In genomic region chr10:80502291-80502690, GRCm38 (mm10) we compare ENCODE assay signal across 21 mouse cellular contexts. TPM values are rescaled to one million over a fixed set of nuclear protein-coding genes. Genes with fewer than 3 reads are reported as not detected.
A peak's percentile ranks its signal among the peaks of the same experiment; 100 is the strongest.
DNase-seq lines count a peak whose midpoint lies in the region; ATAC-seq lines count a peak whose summit lies in the region.
"Had no signal": no experiment of that assay in that cellular context is flagged by ENCODE, and none has a peak within 500 bp of the region (broad histone marks: within the 10 kb centered on the region; RNA-seq: fewer than 3 reads in every experiment).

No protein-coding gene starts in this region.

- no peaks in the 10 kb centered on the region for H3K4me1 ChIP-seq in hindbrain, embryonic 11.5 days (replicated peaks; ENCODE audit: control insufficient read depth, insufficient read depth, low read length)
- no peaks in the 10 kb centered on the region for H3K4me1 ChIP-seq in hindbrain, embryonic 14.5 days (replicated peaks; ENCODE audit: control insufficient read depth, insufficient read depth, low read length)
- no peaks in the 10 kb centered on the region for H3K4me1 ChIP-seq in neural tube, embryonic 15.5 days
- peaks cover 30% of the 10 kb centered on the region for H3K4me1 ChIP-seq in limb, embryonic 10.5 days

- H3K9ac ChIP-seq in hindbrain, embryonic 11.5 days (ENCODE audit: low read depth, low read length), result no peak overlapping the region
- H3K9ac ChIP-seq in hindbrain, embryonic 14.5 days, result no peak overlapping the region
- no peak overlapping the region for H3K9ac ChIP-seq in neural tube, embryonic 15.5 days (replicated peaks)
- H3K9ac ChIP-seq: forebrain, embryonic 15.5 days; heart, embryonic 12.5 days; intestine, embryonic 15.5 days had no signal

- WGBS in hindbrain, embryonic 11.5 days, result 2% methylated on average over 7 of the region's 7 CpGs
- WGBS in hindbrain, embryonic 14.5 days, result under 1% methylated on average over 7 of the region's 7 CpGs
- WGBS in neural tube, embryonic 15.5 days, result 2% methylated on average over 7 of the region's 7 CpGs
- under 1% methylated on average over 7 of the region's 7 CpGs for WGBS in limb, embryonic 10.5 days

- no peak overlapping the region for H3K27ac ChIP-seq in hindbrain, embryonic 11.5 days (ENCODE audit: low read depth, low read length)
- no peak overlapping the region for H3K27ac ChIP-seq in hindbrain, embryonic 14.5 days
- H3K27ac ChIP-seq in neural tube, embryonic 15.5 days (replicated peaks), result no peak overlapping the region
- H3K27ac ChIP-seq in limb, embryonic 10.5 days, result no peak overlapping the region
- H3K27ac ChIP-seq: forebrain, embryonic 15.5 days; hindbrain, embryonic 10.5 days; intestine, embryonic 15.5 days had no signal

- H3K4me2 ChIP-seq in hindbrain, embryonic 11.5 days (replicated peaks; ENCODE audit: low read depth, low read length), result no peak overlapping the region
- no peak overlapping the region for H3K4me2 ChIP-seq in hindbrain, embryonic 14.5 days (replicated peaks)
- H3K4me2 ChIP-seq in neural tube, embryonic 15.5 days, result no peak overlapping the region
- H3K4me2 ChIP-seq: forebrain, embryonic 15.5 days; heart, embryonic 12.5 days; intestine, embryonic 15.5 days had no signal

- no peak for ATAC-seq in hindbrain, embryonic 11.5 days (ENCODE audit: low FRiP score)
- ATAC-seq in hindbrain, embryonic 14.5 days (ENCODE audit: low FRiP score), result no peak
- ATAC-seq in neural tube, embryonic 15.5 days (ENCODE audit: low FRiP score), result no peak
- ATAC-seq: forebrain, embryonic 15.5 days; intestine, embryonic 15.5 days had no signal

- H3K9me3 ChIP-seq in hindbrain, embryonic 11.5 days (ENCODE audit: control insufficient read depth, low read length), result no peaks in the 10 kb centered on the region
- H3K9me3 ChIP-seq in hindbrain, embryonic 14.5 days (ENCODE audit: control insufficient read depth, low read length), result no peaks in the 10 kb centered on the region
- H3K9me3 ChIP-seq in neural tube, embryonic 15.5 days (replicated peaks), result no peaks in the 10 kb centered on the region
- no peaks in the 10 kb centered on the region for H3K9me3 ChIP-seq in limb, embryonic 10.5 days (replicated peaks)
- H3K9me3 ChIP-seq: forebrain, embryonic 15.5 days; G1E; heart, embryonic 12.5 days; hindbrain, embryonic 10.5 days; intestine, embryonic 15.5 days had no signal

- H3K4me3 ChIP-seq in hindbrain, embryonic 11.5 days (ENCODE audit: low read depth, low read length), result no peak overlapping the region
- no peak overlapping the region for H3K4me3 ChIP-seq in hindbrain, embryonic 14.5 days (replicated peaks; ENCODE audit: low read length)
- H3K4me3 ChIP-seq in neural tube, embryonic 15.5 days (replicated peaks), result no peak overlapping the region
- H3K4me3 ChIP-seq in limb, embryonic 10.5 days, result peak overlapping the region; percentile 19; the same call in 1 of the 2 replicates
- H3K4me3 ChIP-seq: forebrain, embryonic 15.5 days; intestine, embryonic 15.5 days had no signal

- no peaks in the 10 kb centered on the region for H3K36me3 ChIP-seq in hindbrain, embryonic 11.5 days (ENCODE audit: control insufficient read depth, insufficient read depth, low read length)
- no peaks in the 10 kb centered on the region for H3K36me3 ChIP-seq in hindbrain, embryonic 14.5 days (replicated peaks; ENCODE audit: control insufficient read depth, insufficient read depth)
- no peaks in the 10 kb centered on the region for H3K36me3 ChIP-seq in neural tube, embryonic 15.5 days
- H3K36me3 ChIP-seq in limb, embryonic 10.5 days, result no peaks in the 10 kb centered on the region
- H3K36me3 ChIP-seq: forebrain, embryonic 15.5 days; G1E; heart, embryonic 12.5 days; hindbrain, embryonic 10.5 days; intestine, embryonic 15.5 days had no signal

- peaks cover 84% of the 10 kb centered on the region for H3K27me3 ChIP-seq in hindbrain, embryonic 11.5 days (ENCODE audit: control insufficient read depth, insufficient read depth, low read length)
- peaks cover 86% of the 10 kb centered on the region for H3K27me3 ChIP-seq in hindbrain, embryonic 14.5 days (ENCODE audit: control insufficient read depth, insufficient read depth, low read length)
- peaks cover 84% of the 10 kb centered on the region for H3K27me3 ChIP-seq in neural tube, embryonic 15.5 days (replicated peaks)
- peaks cover 100% of the 10 kb centered on the region for H3K27me3 ChIP-seq in limb, embryonic 10.5 days (ENCODE audit: low read depth, poor library complexity, severe bottlenecking)

- DNase-seq in hindbrain, embryonic 11.5 days (ENCODE audit: low spot score), result peak; percentile 25
- DNase-seq in hindbrain, embryonic 14.5 days (ENCODE audit: low spot score), result no peak
- peak; percentile 34 for DNase-seq in neural tube, embryonic 10.5 days (ENCODE audit: extremely low spot score, low spot score)
- DNase-seq in limb, embryonic 10.5 days (ENCODE audit: low spot score), result peak; percentile 56
- no peak for DNase-seq in cerebellum, adult 11 months
- DNase-seq: adrenal gland, adult 8-10 months; adrenal gland, postnatal 36 days; cerebellum, adult 11-12 months; cerebellum, adult 9-10 months; cerebellum, postnatal 25 days; gastrocnemius, postnatal 36 days; heart, adult 18-20 months had no signal

RNA-seq across cellular contexts. Expression of gene Onecut3, which starts 7.7 kb away (rescaled TPM):
- polyA plus RNA-seq in hindbrain, embryonic 11.5 days (2014; fragmentation: Nextera tagmentation; extraction: Ambion mirVana), result 2.1 and 3.5 TPM in 2 replicates
- 1.5 and 2.3 TPM in 2 replicates for polyA plus RNA-seq in hindbrain, embryonic 14.5 days (2014; fragmentation: Nextera tagmentation; extraction: Ambion mirVana)
- polyA plus RNA-seq in neural tube, embryonic 15.5 days (2015; fragmentation: Nextera tagmentation; extraction: Ambion mirVana), result 0.63 and 1.0 TPM in 2 replicates
- not detected in 2 replicates for polyA plus RNA-seq in limb, embryonic 10.5 days (2016; fragmentation: Nextera tagmentation; extraction: Ambion mirVana)
- polyA plus RNA-seq: cortical plate, adult 2 months; embryonic facial prominence, embryonic 14.5 days; G1E; heart, embryonic 12.5 days; heart, embryonic 16.5 days had no signal

RNA-seq across cellular contexts. Expression of gene Atp8b3, which starts 36.6 kb away (rescaled TPM):
- polyA plus RNA-seq in hindbrain, embryonic 11.5 days (2014; fragmentation: Nextera tagmentation; extraction: Ambion mirVana), result 0.86 and 0.95 TPM in 2 replicates
- 0.87 and 1.1 TPM in 2 replicates for polyA plus RNA-seq in hindbrain, embryonic 14.5 days (2014; fragmentation: Nextera tagmentation; extraction: Ambion mirVana)
- 1.4 and 1.5 TPM in 2 replicates for polyA plus RNA-seq in neural tube, embryonic 15.5 days (2015; fragmentation: Nextera tagmentation; extraction: Ambion mirVana)
- polyA plus RNA-seq in limb, embryonic 10.5 days (2016; fragmentation: Nextera tagmentation; extraction: Ambion mirVana), result 0.26 and 0.53 TPM in 2 replicates

RNA-seq across cellular contexts. Expression of gene Rexo1, which starts 59.1 kb away (rescaled TPM):
- polyA plus RNA-seq in hindbrain, embryonic 11.5 days (2014; fragmentation: Nextera tagmentation; extraction: Ambion mirVana), result 21.6 and 22.5 TPM in 2 replicates
- polyA plus RNA-seq in hindbrain, embryonic 14.5 days (2014; fragmentation: Nextera tagmentation; extraction: Ambion mirVana), result 29.0 and 30.8 TPM in 2 replicates
- polyA plus RNA-seq in neural tube, embryonic 15.5 days (2015; fragmentation: Nextera tagmentation; extraction: Ambion mirVana), result 29.5 TPM in 2 replicates
- polyA plus RNA-seq in limb, embryonic 10.5 days (2016; fragmentation: Nextera tagmentation; extraction: Ambion mirVana), result 40.8 and 42.6 TPM in 2 replicates

Comparison
In these comparisons a context has a peak if more than half of its experiments do, and no peak if none do; other contexts are left out.
1. DNase-seq: peak in hindbrain, embryonic 11.5 days (single experiment), neural tube, embryonic 10.5 days (single experiment) and limb, embryonic 10.5 days (single experiment); none in hindbrain, embryonic 14.5 days (single experiment) and cerebellum, adult 11 months (single experiment).